Mouse (Mus musculus) brain, embryonic 18.5 days (tissue): Measurements from ENCODE around the gene Itih4.

Source experiments
- DNase-seq: peaks from one replicate; pipeline ENCODE4 v3.0.0-alpha.2; 2012; ENCODE audit warnings: low read depth, low spot score

Gene Itih4

DNA sequence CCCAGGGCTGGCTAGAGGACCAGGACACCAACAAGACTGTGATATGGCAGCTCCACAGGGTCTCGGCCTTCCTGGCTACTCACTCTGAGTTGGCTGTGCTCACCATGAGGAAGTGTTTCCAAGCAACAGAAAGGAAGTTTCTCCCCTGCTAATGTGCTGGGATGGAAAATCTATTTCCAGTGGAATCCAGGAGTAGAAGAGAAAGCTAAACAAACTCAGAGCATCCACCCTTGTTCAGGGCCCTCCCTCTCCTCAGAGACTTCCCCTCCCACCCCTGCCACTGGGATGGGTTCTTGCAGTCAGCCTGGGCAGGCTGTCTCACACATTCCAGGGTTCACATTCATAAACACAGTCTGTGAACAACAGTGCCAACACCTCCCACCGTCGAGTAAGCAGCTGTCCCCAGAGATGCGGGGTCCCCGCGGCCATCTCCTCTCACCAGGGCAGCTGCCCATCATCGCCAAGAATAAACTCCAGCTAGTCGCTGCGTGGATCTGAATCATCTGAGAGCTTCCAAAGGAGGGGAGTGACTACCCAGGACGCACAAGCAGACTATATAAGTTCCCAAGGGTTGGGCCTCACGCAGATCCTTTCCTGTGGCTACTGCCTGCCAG is 7.2 kb upstream of the Itih4 start, which contains the start of gene Mustn1:
Gene Mustn1 (plus strand): TSS at position 243 of the 614 bp plus-strand sequence.
- DNase-seq: no peak

DNA sequence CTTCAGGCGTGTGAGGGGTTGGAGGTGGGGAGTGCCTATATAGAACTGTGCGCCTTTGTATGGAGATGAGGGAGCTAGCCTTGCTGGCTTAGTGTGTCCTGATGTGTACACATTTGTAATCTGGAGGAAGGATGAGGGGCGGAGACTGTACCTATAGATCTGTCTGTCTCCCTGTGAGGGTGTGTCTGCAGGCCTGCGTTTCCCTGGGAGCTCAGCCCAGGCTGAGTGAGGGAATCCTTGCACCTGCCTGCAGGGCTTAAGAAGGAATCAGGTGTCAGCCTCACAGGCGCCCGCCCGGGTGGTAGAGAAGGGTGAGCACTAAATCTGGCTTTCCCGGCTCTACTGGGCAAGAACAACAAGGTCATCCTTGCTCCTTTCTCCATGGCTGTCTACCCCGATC is 6.5 kb upstream of the Itih4 start:
- no peak for DNase-seq

DNA sequence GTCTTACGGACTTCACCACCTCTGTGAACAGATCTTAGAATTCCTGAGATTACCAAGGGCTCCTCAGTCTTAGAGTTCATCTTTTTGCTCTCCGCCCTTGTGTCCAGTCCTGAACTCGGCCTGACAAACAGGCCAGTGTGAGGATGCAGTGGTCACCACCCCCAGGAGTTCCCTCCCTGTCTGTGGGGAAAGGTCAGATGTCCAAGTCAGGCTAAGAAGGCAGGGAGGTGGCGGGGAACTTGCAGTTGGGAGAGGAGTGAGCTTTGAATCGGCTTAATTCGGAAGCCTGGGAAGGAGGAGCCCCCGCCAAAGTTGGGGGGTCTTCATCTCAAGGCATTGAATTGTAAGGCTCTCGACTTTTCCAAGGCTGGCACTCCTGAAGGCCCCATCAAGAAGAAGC is 6.0 kb upstream of the Itih4 start:
- DNase-seq: no peak

DNA sequence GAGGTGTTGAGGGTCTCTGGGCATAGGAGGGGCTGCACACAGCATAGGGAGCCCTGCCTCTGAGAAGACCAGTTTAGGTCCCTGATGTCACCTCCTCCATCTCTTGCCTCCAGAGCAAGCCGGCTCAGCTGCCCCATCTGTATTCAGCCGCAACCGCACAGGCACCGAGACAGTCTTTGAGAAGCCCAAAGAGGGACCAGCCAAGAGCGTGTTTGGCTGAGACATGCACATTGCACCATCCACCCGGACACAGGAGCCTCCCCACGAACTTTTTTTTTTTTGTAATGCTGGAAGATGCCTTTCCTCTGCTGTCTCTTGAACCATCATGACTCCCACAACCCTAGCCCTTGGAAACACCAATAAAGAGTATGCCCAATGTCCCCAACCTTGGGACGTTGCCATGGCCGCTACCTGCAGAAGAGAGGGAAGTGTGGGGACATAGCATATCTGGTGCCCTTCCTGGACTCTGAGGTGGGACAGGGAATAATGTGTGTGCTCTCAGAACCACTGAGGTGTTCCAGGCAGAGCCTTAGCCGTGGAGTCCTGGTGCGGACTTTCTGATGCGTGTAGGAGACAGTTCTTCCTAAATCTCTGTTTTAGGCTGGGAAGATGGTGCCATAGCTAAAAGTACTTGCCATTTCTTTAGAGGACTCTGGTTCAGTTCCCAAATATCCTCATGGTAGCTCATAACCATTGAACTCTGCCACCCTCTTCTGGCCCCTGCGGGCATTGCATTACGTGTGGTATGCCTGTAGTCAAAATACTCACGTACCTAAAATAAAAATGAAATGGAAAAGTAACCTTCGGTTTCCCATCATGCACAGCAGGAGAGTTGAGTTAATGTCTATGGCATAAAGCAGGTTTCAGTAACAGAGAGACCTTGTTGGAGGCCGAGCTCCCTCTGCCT is 5.2 kb upstream of the Itih4 start:
- no peak for DNase-seq

DNA sequence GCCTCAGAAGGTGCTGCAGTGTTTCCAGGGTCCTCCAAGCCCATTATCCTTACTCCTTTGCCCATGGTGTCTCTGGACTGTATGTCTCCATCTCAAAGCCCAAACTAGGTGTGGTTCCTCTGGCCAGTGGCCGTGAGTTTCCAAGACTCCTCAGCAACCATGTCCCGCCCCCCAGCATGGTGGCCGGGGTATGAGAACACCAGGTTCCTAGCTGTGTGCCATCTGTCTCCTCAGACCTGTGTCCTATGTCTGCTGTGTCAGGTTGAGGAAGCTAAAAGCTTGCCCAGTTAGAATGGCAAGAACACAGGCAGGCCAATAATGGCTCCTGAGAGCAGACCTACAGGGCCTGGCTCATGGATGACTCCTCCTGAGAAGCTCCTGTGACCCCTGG is 4.6 kb upstream of the Itih4 start:
- no peak for DNase-seq

DNA sequence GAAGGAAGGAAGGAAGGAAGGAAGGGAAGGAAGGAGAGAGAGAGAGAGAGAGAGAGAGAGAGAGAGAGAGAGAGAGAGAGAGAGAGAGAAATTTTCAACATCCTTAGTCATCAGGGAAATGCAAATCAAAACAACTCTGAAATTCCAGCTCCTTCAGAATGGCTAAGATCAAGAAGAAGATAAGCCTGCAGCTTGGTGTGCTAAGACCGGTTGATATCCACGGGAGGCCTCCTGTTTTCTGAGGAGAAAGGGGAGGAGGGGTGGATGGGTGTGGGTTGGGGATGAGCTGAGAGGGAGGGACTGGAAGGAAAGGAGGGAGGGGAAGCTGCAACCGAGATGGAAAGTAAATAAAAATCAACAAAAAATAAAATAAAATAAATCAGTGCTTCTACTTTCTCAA is 978 bp upstream of the Itih4 start:
- DNase-seq: no peak

DNA sequence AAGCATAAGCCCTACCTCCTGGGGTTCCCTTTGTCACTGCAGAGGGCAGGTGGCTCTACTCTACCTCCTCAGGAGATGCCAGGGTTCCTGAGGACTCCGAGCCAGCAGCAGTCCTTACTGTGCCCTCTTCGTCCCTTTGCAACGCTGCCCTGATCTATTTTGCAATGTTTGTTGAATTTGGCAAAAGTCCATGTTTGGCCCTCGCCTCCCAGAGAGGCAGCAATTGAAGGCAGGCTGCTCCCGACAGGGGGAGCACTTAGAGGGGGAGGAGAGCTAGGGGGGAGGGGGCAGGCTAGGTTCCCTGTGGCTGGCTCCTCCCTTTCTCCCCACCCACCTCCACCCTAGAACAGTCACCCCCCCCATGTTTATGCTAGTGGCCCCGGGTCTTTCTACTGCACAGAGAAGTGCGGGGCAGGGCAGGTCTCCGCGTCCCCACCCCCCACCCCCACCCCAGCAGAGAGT is 2.0 kb downstream of the Itih4 start:
- no peak for DNase-seq

DNA sequence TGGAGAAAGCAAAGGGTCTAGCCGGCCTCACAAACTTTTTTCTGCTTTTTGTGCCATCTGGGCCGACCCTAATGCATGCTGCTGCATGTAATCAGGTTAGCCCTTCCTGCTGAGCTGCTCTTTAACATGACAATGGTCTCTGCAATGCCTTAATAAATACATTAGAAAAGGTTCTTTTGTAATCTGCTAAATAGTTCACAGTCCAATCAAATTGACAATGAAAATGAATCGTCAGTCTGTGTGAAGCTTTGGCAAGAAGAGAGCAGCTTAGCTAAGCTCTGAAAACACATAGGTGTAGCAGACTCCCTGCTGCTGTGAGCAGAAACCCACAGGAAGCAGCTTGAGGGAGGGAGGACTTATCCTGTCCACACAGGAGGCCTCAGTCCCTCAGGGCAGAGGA is 13.7 kb downstream of the Itih4 start:
- DNase-seq: no peak

DNA sequence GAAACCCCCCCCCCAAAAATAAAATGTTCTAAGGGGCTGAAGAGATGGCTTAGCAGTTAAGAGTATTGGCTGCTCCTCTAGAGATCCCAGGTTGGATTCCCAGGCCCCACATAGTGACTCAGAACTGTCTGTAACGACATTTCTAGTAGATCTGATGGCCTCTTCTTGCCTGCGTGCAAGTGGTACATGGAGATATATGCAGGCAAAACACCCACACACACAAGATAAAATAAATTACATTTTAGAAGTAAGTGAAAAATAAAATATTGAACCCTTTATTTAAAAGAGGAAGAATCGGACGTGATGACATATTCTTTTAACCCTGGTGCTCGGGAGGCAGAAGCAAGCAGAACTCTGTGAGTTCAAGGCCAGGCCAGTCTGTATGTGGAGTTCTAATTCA is 16.4 kb downstream of the Itih4 start:
- no peak for DNase-seq

DNA sequence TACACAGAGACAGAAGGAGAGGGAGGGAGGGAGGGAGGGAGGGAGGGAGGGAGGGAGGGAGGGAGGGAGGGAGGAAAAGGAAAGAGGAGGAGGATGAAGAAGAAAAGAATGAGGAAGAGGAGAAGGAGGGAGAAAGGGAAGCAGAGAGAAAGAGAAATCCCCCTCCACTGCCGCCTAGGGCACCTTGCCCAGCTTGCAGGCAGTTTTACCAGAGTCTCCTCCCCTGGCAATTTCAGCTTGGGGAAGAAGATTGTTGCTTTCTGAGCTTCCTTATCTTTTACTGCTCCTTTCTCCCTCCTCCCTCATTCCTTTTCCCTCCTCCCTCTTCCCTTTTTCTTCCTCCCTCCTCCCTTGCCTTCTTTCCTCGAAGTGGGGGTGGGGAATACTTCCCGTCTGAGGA is 16.8 kb downstream of the Itih4 start:
- DNase-seq: no peak

DNA sequence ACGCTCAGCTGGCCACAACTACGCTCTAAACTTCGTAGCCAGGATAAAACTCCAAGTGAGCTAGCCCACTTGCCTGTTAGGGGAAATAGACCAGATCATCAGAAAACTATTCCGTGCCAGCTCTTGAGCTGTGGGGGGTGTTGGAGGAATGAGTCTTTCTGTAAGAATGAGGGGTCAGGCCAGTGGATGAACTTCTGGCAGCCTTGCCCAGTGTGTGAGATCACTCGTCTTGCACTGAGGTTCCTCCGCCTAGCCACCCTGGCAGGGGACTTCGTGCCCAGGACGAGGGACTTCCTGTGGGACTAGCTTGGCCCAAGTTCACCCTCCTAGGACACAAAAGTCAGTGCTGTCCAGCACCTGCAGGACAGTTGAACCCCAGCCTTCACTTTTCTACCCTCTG is 18.0 kb downstream of the Itih4 start:
- no peak for DNase-seq

DNA sequence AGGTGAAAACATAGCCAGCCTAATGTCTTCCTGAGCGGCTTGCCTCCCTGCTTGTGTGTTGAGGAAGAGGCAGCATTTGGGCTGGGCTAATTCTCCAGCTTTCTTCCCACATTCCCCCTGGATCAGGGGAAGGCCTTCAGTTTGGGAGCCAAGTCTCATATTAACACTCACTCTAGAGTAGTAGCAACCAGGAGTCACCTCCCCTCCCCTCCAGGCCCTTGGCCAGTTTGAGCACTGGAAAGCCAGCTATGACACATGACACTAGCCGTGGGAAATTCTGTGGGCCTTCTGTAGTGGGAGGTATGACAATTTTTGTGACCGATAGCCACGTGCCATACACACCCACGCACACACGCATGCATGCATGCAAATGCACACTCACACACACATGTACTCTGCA is 19.7 kb downstream of the Itih4 start:
- no peak for DNase-seq

DNA sequence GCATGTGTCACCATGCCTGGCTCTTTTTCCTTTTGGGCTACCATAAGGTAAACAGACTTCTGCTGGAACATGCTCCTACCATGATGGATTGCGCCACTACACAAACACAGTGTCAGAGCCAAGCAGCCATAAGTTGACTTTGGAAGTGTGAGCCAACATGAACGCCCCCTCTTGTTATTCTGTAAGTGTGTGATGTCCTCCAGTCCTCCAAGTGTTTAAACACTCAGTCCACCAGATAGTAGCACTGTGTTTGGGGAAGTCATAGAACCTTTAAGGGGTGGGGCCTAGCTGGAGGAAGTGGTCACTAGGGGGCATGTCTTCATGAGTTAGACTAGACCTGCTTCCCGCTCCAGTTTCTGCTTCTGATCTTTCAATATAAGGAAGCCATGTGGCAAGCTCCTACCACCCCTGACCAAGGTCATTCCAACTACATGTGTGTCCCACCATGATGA is 21.6 kb downstream of the Itih4 start:
- no peak for DNase-seq

DNA sequence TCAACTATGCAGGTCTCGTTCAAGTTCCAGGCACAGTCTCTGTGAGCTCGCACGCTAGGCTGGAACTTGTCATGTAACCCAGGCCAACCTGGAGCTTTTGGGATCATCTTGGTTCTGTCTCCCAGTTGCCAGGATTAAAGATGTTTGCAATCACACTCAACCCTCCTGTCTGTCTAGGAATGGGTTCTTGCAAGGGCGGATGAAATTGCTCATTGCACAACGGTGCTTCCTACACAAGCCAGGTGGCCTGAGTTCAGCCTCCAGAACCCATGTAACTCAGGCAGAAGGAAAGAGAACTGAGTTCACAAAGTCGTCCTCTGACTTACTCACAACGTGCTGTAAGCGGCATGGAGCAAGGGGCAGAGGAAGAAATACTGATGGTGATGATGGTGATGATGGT is 24.9 kb downstream of the Itih4 start:
- no peak for DNase-seq

DNA sequence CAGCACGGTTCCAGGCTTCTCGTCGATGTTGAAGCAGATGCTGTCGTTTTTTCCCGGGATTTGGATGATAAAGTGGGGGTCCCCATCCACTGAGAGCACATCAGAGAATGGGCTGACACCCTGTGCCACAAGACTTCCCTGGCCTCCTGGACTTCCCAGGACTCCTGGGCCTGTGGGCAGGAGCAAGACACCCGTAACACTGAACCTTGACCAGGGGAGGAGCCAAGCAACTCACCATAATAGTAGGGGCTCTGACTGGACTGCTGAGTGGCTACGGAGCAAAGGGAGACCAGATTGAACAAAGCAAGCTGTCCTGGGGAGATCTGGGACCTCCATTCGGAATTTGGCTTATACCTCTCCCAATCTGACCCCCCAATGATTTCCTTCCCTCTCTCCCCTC is 26.4 kb downstream of the Itih4 start:
- DNase-seq: no peak

DNA sequence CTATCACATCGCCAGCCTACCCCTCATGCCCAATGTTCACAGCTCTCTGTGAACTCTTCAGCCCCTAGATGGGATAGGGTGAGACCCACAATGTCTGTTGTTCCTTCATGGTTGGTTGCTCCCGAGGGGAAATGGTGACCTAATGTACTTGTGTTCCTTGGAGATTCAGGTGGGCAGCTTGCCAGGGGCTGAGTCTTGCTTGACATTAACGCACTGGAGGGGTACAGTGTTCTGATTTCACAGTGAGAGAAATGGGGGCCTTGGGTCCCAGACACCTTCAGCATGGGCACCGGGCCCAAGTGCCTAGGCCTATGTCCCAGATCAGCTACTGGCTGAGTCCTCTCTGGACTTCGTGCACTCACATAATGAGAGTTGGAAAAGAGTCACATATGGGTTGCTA is 27.1 kb downstream of the Itih4 start:
- no peak for DNase-seq

DNA sequence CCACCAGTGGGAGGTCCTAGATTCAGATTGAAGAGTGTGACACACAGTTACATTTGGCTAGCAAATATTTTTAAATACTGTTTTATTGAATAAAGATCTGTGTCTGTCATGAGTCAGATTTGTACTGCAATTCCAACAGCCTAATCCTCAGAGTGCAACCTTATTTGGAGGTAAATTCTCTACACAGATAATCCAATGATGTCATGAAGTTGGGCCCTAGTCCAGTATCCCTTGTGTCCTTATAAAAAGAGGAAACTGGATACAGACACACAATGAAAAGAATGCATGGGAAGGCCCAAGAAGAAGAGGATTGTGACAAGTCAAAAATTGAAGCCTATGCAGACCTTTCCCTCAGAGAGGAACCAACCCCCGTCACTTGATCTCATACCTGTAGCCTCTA is 30.2 kb downstream of the Itih4 start:
- no peak for DNase-seq

DNA sequence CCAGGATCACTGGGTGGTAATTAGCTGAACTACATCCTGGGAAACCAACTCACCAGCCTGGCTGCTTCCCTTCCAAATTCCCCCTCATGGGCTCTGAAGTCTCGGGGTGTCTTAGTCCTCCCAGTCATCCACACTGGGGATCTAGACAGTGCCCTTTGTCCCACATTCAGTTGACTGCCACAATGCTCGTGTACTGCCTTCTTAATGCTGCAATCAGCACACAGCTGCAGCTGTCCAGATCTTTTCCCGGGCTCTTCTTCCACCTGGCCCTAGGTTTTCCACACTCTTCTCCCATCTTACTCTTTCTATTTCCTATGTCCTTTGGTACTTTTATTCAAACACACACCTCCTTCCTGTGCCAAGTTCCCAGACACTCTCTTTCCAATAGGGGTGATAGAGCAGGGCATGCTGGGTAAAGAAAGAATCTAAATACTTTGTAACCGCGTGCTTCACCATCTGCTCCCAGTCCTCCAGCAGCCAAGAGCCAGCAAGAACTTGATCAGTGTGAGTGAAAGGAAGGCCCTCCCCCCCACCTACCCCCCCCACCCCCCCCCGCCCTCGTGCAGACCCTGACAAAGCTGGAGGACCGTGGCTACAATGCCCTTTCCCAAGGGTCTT is 35.9 kb downstream of the Itih4 start:
- no peak for DNase-seq

DNA sequence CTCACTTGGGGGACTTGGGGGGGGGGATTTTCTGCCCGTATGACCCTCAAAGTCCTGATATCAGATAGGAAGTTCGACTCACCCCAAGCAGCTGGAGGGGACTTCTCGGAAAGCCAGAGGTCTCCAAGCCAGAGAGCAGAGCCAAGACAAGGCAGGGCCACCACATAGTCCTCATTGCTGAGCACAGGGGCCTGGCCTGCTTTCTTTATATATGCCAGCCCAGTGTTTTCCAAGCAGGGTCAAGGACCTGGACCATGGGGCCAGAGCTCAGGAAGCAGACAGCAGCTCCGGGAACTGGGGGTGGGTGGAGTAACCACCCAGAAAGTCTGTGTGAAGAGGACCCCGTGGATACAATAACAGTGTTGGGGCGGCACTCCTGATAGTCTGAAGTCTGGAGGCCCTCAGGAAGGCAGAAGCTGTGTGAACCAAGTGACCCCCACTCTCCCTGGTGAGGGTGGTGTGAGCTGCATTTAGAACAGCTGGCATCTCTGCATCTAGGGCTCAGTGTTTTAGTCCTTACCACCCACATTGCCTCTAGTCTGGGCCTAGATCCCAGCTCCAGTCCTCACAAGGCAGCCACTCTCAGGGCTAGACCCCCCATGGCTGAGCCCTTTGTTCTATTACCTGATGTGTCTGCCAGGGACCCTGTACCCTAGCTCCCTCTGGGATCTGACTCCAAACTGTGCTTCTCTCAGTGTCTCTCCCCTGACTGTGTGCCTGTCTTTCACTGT is 37.3 kb downstream of the Itih4 start, which contains the start of gene Itih3:
Gene Itih3 (minus strand): TSS at position 386 of the 731 bp plus-strand sequence.
- no peak for DNase-seq

DNA sequence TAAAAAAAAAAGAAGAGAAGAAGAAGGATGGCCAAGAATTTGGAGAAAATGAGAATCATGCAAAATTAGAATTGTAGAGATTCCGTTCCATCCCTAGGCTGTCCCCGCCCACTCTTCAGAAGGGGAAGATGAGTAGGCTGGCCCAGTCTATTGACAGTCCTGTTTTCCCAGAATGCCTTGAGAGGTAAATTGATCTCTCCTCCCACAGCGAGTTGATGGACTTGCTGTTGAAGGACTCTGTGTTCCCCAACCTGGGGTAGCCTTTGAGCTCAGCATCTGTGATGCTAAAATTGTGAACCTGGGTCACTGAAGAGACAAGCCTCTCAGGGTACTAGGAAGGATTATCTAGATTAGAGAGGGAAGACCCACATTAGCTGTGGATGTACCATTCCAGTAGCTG is 39.2 kb downstream of the Itih4 start:
- DNase-seq: no peak

DNA sequence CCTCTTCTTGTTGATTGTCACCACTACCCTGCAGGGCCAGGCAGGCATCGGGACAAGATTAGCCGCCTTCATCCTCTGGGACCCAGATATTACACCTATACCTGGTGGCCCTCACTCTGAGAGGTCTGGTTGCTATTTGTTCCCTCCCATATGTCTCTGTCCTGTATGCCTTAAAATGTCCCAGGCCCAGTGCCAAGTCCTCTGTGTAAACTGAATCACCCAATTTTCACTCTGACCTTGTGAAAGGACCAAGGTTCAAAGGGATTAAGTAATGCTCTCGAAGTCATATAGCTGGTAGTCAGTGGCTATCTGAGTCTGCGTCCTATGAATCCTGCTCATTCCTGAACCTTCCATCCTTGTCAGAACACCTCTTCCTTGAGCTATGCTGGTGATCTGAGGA is 44.1 kb downstream of the Itih4 start:
- DNase-seq: no peak

DNA sequence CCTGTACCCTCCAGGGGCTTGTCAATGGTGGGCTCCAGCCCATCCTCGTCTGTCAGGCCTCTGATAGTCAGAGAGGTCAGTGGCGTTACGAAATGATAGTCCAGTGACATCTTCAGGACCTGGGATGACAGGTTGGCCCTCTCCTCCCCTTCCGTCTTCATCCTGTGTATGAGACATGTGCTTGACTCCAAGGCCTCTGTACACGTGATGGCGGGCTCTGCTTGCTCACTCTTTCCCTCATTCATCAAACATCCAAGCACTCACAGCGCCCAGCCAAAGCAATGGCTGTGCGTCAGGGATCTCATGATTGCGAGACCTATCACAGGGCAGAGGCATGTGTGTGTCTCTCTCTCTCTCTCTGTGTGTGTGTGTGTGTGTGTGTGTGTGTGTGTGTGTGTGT is 47.1 kb downstream of the Itih4 start:
- DNase-seq: no peak
